Mouse (Mus musculus) myocyte (in vitro differentiated cells): Measurements from ENCODE around the gene Ddr2. TPM values are rescaled to one million over a fixed set of nuclear protein-coding genes. Genes with fewer than 3 reads are reported as not detected.

Source experiments
- H3K27me3 ChIP-seq: one replicate; pipeline ENCODE4 v1.6.1; 2011; ENCODE audit not compliant: control insufficient read depth, insufficient read depth, insufficient read length
- H3K36me3 ChIP-seq: one replicate; pipeline ENCODE4 v1.6.1; 2011; ENCODE audit not compliant: control insufficient read depth, insufficient read depth
- H3K4me2 ChIP-seq: one replicate; pipeline ENCODE4 v1.6.1; 2011; ENCODE audit warnings: low read depth, control low read depth
- H3K4me3 ChIP-seq: one replicate; pipeline ENCODE4 v1.5.1; 2011; ENCODE audit warnings: mild to moderate bottlenecking, control low read depth, moderate library complexity
- H3K79me2 ChIP-seq: one replicate; pipeline ENCODE4 v1.6.1; 2011; ENCODE audit not compliant: control insufficient read depth, insufficient read depth
- H3ac ChIP-seq: one replicate; pipeline ENCODE4 v1.6.1; 2011; ENCODE audit not compliant: control insufficient read depth, insufficient read length
- CEBPB ChIP-seq: IDR thresholded peaks from 2 replicates; pipeline ENCODE4 v1.6.1; 2011; ENCODE audit warnings: mild to moderate bottlenecking, moderate library complexity; ENCODE audit not compliant: poor library complexity, insufficient read depth, severe bottlenecking
- E2F4 ChIP-seq: IDR thresholded peaks from one replicate; pipeline ENCODE4 v1.6.1; 2011; ENCODE audit warnings: mild to moderate bottlenecking, control low read depth, moderate library complexity; ENCODE audit not compliant: insufficient read depth
- MAX ChIP-seq: IDR thresholded peaks from one replicate; pipeline ENCODE4 v1.6.1; 2011; ENCODE audit warnings: low read depth, mild to moderate bottlenecking, control low read depth
- MYOD1 ChIP-seq, 3 experiments: IDR thresholded peaks; one replicate each; pipeline ENCODE4 v1.6.1; 2011; ENCODE audit warnings: control low read depth in 2 of 3, low read depth in 2 of 3, mild to moderate bottlenecking in 2 of 3, moderate library complexity in 1 of 3; ENCODE audit not compliant: insufficient read length in 2 of 3, control insufficient read depth in 1 of 3
- MYOG ChIP-seq, 3 experiments: IDR thresholded peaks; one replicate each; pipeline ENCODE4 v1.6.1; 2011; ENCODE audit warnings: control low read depth in 2 of 3, low read depth in 2 of 3, mild to moderate bottlenecking in 2 of 3; ENCODE audit not compliant: insufficient read length in 2 of 3, control insufficient read depth in 1 of 3, insufficient read depth in 1 of 3
- POLR2A ChIP-seq: IDR thresholded peaks from one replicate; pipeline ENCODE4 v1.6.1; 2011; ENCODE audit warnings: low read depth, mild to moderate bottlenecking, control low read depth, moderate library complexity; ENCODE audit not compliant: insufficient read length
- POLR2AphosphoS2 ChIP-seq: IDR thresholded peaks from one replicate; pipeline ENCODE4 v1.6.1; 2011; ENCODE audit warnings: low read depth, control low read depth; ENCODE audit not compliant: insufficient read length
- REST ChIP-seq: IDR thresholded peaks from one replicate; pipeline ENCODE4 v1.6.1; 2011; ENCODE audit warnings: mild to moderate bottlenecking, control low read depth, moderate library complexity; ENCODE audit not compliant: insufficient read depth, insufficient read length
- SRF ChIP-seq: IDR thresholded peaks from one replicate; pipeline ENCODE4 v1.6.1; 2011; ENCODE audit warnings: low read depth; ENCODE audit not compliant: control insufficient read depth, insufficient read length
- TCF12 ChIP-seq: IDR thresholded peaks from one replicate; pipeline ENCODE4 v1.6.1; 2011; ENCODE audit warnings: mild to moderate bottlenecking, control low read depth; ENCODE audit not compliant: poor library complexity, insufficient read depth, severe bottlenecking
- TCF3 ChIP-seq: IDR thresholded peaks from one replicate; pipeline ENCODE4 v1.6.1; 2011; ENCODE audit warnings: low read depth, control low read depth; ENCODE audit not compliant: insufficient read length
- USF1 ChIP-seq: IDR thresholded peaks from one replicate; pipeline ENCODE4 v1.6.1; 2011; ENCODE audit warnings: low read depth, mild to moderate bottlenecking, control low read depth, moderate library complexity
- polyA plus RNA-seq: library from polyadenylated mRNA; unstranded; fragments of >200 nt; fragmentation: generic; extraction: Trizol; gene quantifications from one replicate; pipeline ENCODE4 v1.2.1, GENCODE M21; 2012; ENCODE audit warnings: missing spikeins

The Ddr2 gene
- polyA plus RNA-seq, 1 experiment: 33.8 TPM

GRCm38 (mm10) chr1:170065009-170065408 is 45.6 kb downstream of the Ddr2 start:
- H3K4me2 ChIP-seq: no peak overlapping the region
- H3K4me3 ChIP-seq: no peak overlapping the region
- H3K36me3 ChIP-seq: peaks cover 22% of the 10 kb centered on the region
- H3K79me2 ChIP-seq: peaks cover 44% of the 10 kb centered on the region
- TF ChIP-seq POLR2A (no peak), CEBPB (no peak), MAX (no peak), MYOG (IDR thresholded peaks at IDR 0.05; ENCODE audit: control insufficient read depth in 1 of 3, insufficient read depth in 1 of 3, insufficient read length in 2 of 3, low read depth in 2 of 3) (no peak), MYOD1 (IDR thresholded peaks at IDR 0.05; ENCODE audit: control insufficient read depth in 1 of 3, insufficient read length in 2 of 3, low read depth in 2 of 3) (no peak), TCF3 (no peak), USF1 (no peak), E2F4 (no peak), TCF12 (no peak), POLR2AphosphoS2 (no peak), SRF (no peak), REST (no peak)
- no peaks in the 10 kb centered on the region for H3K27me3 ChIP-seq
- H3ac ChIP-seq: no peak overlapping the region

GRCm38 (mm10) chr1:170064083-170064494 is 46.5 kb downstream of the Ddr2 start:
- no peak for TF ChIP-seq MYOD1 (IDR thresholded peaks at IDR 0.05; ENCODE audit: control insufficient read depth in 1 of 3, insufficient read length in 2 of 3, low read depth in 2 of 3)
- TF ChIP-seq USF1: no peak
- Histone ChIP-seq H3K4me3 (no peak overlapping the region), H3K79me2 (peaks cover 42% of the 10 kb centered on the region), H3ac (no peak overlapping the region), H3K27me3 (no peaks in the 10 kb centered on the region), H3K4me2 (no peak overlapping the region), H3K36me3 (peaks cover 19% of the 10 kb centered on the region)

GRCm38 (mm10) chr1:170060214-170060613 is 50.3 kb downstream of the Ddr2 start:
- no peak overlapping the region for H3K4me3 ChIP-seq
- H3K27me3 ChIP-seq: no peaks in the 10 kb centered on the region
- no peak for TF ChIP-seq POLR2AphosphoS2
- no peak for TF ChIP-seq CEBPB
- TF ChIP-seq REST: no peak
- no peak for TF ChIP-seq POLR2A
- no peak for TF ChIP-seq USF1
- TF ChIP-seq MAX: no peak
- peaks cover 43% of the 10 kb centered on the region for H3K79me2 ChIP-seq
- no peaks in the 10 kb centered on the region for H3K36me3 ChIP-seq
- H3K4me2 ChIP-seq: no peak overlapping the region
- no peak overlapping the region for H3ac ChIP-seq

GRCm38 (mm10) chr1:170059347-170059746 is 51.2 kb downstream of the Ddr2 start:
- Histone ChIP-seq H3K27me3 (no peaks in the 10 kb centered on the region), H3K36me3 (no peaks in the 10 kb centered on the region), H3K4me2 (peak overlapping the region; percentile 63), H3K79me2 (peaks cover 46% of the 10 kb centered on the region), H3ac (no peak overlapping the region), H3K4me3 (no peak overlapping the region)
- no peak for TF ChIP-seq USF1
- TF ChIP-seq CEBPB: 0 out of 2 replicates have a peak, but pooled peaks have one; percentile 8
- TF ChIP-seq MYOD1 (IDR thresholded peaks at IDR 0.05; ENCODE audit: control insufficient read depth in 1 of 3, insufficient read length in 2 of 3, low read depth in 2 of 3): peak in 2 of 3 experiments; percentile 43 to 69

- peak; percentile 78 for TF ChIP-seq CEBPB
- no peak for TF ChIP-seq MYOG (IDR thresholded peaks at IDR 0.05; ENCODE audit: control insufficient read depth in 1 of 3, insufficient read depth in 1 of 3, insufficient read length in 2 of 3, low read depth in 2 of 3)
- TF ChIP-seq POLR2A: peak; percentile 38
- no peak for TF ChIP-seq USF1
Measured at GRCm38 (mm10) chr1:170058051-170058450, 52.5 kb downstream of the Ddr2 start.

GRCm38 (mm10) chr1:170057607-170058006 is 53.0 kb downstream of the Ddr2 start:
- H3K36me3 ChIP-seq: no peaks in the 10 kb centered on the region
- TF ChIP-seq SRF (no peak), MYOD1 (IDR thresholded peaks at IDR 0.05; ENCODE audit: control insufficient read depth in 1 of 3, insufficient read length in 2 of 3, low read depth in 2 of 3) (no peak), TCF3 (no peak)
- H3K4me2 ChIP-seq: peak overlapping the region; percentile 63

More at GRCm38 (mm10) chr1:170058051-170058450, 52.5 kb downstream of the Ddr2 start:
- H3ac ChIP-seq: no peak overlapping the region
- H3K4me2 ChIP-seq: peak overlapping the region; percentile 63
- H3K27me3 ChIP-seq: no peaks in the 10 kb centered on the region
- H3K36me3 ChIP-seq: no peaks in the 10 kb centered on the region
- peaks cover 55% of the 10 kb centered on the region for H3K79me2 ChIP-seq
- no peak overlapping the region for H3K4me3 ChIP-seq

More at GRCm38 (mm10) chr1:170057607-170058006, 53.0 kb downstream of the Ddr2 start:
- Histone ChIP-seq H3ac (no peak overlapping the region), H3K4me3 (no peak overlapping the region), H3K79me2 (peaks cover 53% of the 10 kb centered on the region), H3K27me3 (no peaks in the 10 kb centered on the region)
